Mouse (Mus musculus): ENCODE measurements around the gene Ankub1.

- TF ChIP-seq EP300 (IDR thresholded peaks at IDR 0.05; ENCODE audit: low read depth) (no peak), CTCF (IDR thresholded peaks at IDR 0.05; ENCODE audit: low read depth) (no peak)
These were observed 18.5 kb downstream of the Ankub1 start for GRCm38 (mm10) chr3:57674075-57674474.
